Mouse (Mus musculus) E14TG2a.4 (cell line): ENCODE data around the gene Pik3r1.

Experiments used
- H3K27me3 ChIP-seq: 2 replicates; pipeline ENCODE4 v1.6.1; 2014; ENCODE audit warnings: low read length, control low read depth; ENCODE audit not compliant: insufficient read depth
- H3K36me3 ChIP-seq: 2 replicates; pipeline ENCODE4 v1.6.1; 2014; ENCODE audit warnings: low read length, control low read depth; ENCODE audit not compliant: insufficient read depth
- H3K4me1 ChIP-seq: replicated peaks from 2 replicates; pipeline ENCODE4 v1.6.1; 2014; ENCODE audit warnings: low read depth, low read length, control low read depth
- H3K4me3 ChIP-seq: replicated peaks from 2 replicates; pipeline ENCODE4 v1.5.1; 2014; ENCODE audit warnings: mild to moderate bottlenecking, low read length
- H3K9me3 ChIP-seq: 2 replicates; pipeline ENCODE4 v1.6.1; 2014; ENCODE audit warnings: low read length, control low read depth
- CTCF ChIP-seq: conservative IDR thresholded peaks from 2 replicates; pipeline ENCODE4 v1.5.1; 2014; ENCODE audit warnings: low read length
- NANOG ChIP-seq: IDR thresholded peaks from 2 replicates; pipeline ENCODE4 v1.6.1; 2014; ENCODE audit warnings: borderline replicate concordance, low read length, mixed read lengths
- POU5F1 ChIP-seq: IDR thresholded peaks from 2 replicates; pipeline ENCODE4 v1.6.1; 2014; ENCODE audit warnings: low read length, borderline replicate concordance

Pik3r1 gene

GRCm38 (mm10) chr13:101660187-101660586 is 107.8 kb downstream of the Pik3r1 start:
- Histone ChIP-seq H3K9me3 (no peaks in the 10 kb centered on the region), H3K36me3 (no peaks in the 10 kb centered on the region), H3K4me1 (peaks cover 7% of the 10 kb centered on the region; the same call in 1 of the 2 replicates), H3K27me3 (no peaks in the 10 kb centered on the region), H3K4me3 (no peak overlapping the region)
- TF ChIP-seq NANOG (peak; percentile 67; the same call in 1 of the 2 replicates), POU5F1 (no peak)

DNA sequence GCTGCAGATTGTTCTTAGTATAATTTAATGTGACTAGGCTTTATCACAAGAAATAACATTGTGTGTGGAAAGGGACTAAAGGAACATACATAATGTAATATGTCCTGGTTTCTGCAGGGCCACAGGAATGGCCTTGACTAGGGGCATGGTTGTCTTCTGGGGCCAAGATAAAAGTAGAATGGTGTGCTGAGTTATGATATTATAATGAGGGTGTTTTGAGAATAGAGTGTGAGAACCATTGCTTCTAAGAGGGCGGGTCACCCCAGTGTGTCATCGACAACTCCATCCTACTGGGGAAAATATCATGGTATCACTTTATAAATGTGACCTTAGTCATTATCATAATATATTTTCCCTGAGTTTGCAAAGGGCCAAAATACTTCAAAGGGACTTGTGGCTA is 115.9 kb downstream of the Pik3r1 start:
- no peaks in the 10 kb centered on the region for H3K27me3 ChIP-seq
- no peaks in the 10 kb centered on the region for H3K4me1 ChIP-seq
- H3K36me3 ChIP-seq, result no peaks in the 10 kb centered on the region
- TF ChIP-seq POU5F1 (no peak), CTCF (no peak), NANOG (no peak)
- no peaks in the 10 kb centered on the region for H3K9me3 ChIP-seq
- no peak overlapping the region for H3K4me3 ChIP-seq

GRCm38 (mm10) chr13:101641632-101642031 is 126.4 kb downstream of the Pik3r1 start:
- H3K4me1 ChIP-seq, result no peaks in the 10 kb centered on the region

GRCm38 (mm10) chr13:101635837-101636236 is 132.2 kb downstream of the Pik3r1 start:
- 0 out of 2 replicates have a peak, but pooled peaks cover 4% of the 10 kb centered on the region for H3K4me1 ChIP-seq
- no peak overlapping the region for H3K4me3 ChIP-seq
- H3K27me3 ChIP-seq, result no peaks in the 10 kb centered on the region
- TF ChIP-seq CTCF, result no peak
- no peak for TF ChIP-seq POU5F1
- no peak for TF ChIP-seq NANOG
- 0 out of 2 replicates have a peak, but pooled peaks cover 9% of the 10 kb centered on the region for H3K9me3 ChIP-seq
- no peaks in the 10 kb centered on the region for H3K36me3 ChIP-seq

More at GRCm38 (mm10) chr13:101641632-101642031, 126.4 kb downstream of the Pik3r1 start:
- TF ChIP-seq CTCF, result no peak
- Histone ChIP-seq H3K27me3 (no peaks in the 10 kb centered on the region), H3K4me3 (no peak overlapping the region), H3K9me3 (no peaks in the 10 kb centered on the region), H3K36me3 (no peaks in the 10 kb centered on the region)

GRCm38 (mm10) chr13:101634420-101634819 is 133.6 kb downstream of the Pik3r1 start:
- TF ChIP-seq CTCF (no peak), POU5F1 (no peak), NANOG (no peak)
- no peaks in the 10 kb centered on the region for H3K36me3 ChIP-seq
- 0 out of 2 replicates have a peak, but pooled peaks cover 4% of the 10 kb centered on the region for H3K4me1 ChIP-seq
- H3K4me3 ChIP-seq, result no peak overlapping the region
- H3K9me3 ChIP-seq, result 0 out of 2 replicates have a peak, but pooled peaks cover 9% of the 10 kb centered on the region
- no peaks in the 10 kb centered on the region for H3K27me3 ChIP-seq

DNA sequence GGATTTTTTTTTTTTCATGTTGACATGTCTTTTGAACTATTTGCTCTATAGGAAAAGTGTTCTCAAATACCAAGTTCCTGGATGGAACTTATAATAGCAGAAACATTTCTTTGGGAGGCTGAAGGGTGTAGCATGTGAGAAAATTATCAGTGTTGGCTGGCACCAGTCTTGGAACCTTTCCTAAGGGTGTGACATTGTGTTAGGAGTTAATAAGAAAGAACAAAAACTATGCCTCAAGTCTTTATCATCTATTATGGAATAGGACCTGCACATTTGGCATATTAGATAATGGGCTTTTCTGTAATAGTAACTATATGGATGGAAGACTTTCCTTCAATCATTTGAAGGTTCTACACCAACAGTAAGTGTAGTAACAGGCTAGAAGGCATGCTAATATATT is 134.4 kb downstream of the Pik3r1 start:
- 0 out of 2 replicates have a peak, but pooled peaks cover 4% of the 10 kb centered on the region for H3K4me1 ChIP-seq
- H3K27me3 ChIP-seq, result no peaks in the 10 kb centered on the region
- H3K4me3 ChIP-seq, result no peak overlapping the region
- H3K36me3 ChIP-seq, result no peaks in the 10 kb centered on the region
- TF ChIP-seq CTCF (no peak), NANOG (no peak), POU5F1 (no peak)
- 0 out of 2 replicates have a peak, but pooled peaks cover 9% of the 10 kb centered on the region for H3K9me3 ChIP-seq

DNA sequence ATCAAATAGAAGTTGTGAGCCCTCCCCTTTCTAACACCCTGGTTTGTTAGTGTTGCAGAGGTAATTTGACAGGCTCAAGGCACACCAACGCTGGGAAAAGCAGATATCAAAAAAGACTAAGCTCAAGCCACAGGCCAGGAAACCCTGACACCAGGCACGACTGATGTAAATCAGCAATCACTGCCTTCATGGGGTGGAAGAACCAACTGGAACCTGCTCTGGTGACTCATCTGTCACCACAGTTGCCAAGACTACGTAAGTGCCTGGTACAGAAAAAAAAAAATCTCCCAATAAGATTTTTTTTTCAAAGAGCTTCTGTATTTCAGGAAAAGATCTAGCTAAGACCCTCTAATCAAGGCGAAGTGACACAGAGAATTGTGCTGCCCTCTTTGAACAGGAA is 135.2 kb downstream of the Pik3r1 start:
- no peak for TF ChIP-seq CTCF
- no peak for TF ChIP-seq NANOG
- no peak for TF ChIP-seq POU5F1
- H3K36me3 ChIP-seq, result no peaks in the 10 kb centered on the region
- no peaks in the 10 kb centered on the region for H3K27me3 ChIP-seq
- 0 out of 2 replicates have a peak, but pooled peaks cover 9% of the 10 kb centered on the region for H3K9me3 ChIP-seq
- no peak overlapping the region for H3K4me3 ChIP-seq
- H3K4me1 ChIP-seq, result 0 out of 2 replicates have a peak, but pooled peaks cover 4% of the 10 kb centered on the region

DNA sequence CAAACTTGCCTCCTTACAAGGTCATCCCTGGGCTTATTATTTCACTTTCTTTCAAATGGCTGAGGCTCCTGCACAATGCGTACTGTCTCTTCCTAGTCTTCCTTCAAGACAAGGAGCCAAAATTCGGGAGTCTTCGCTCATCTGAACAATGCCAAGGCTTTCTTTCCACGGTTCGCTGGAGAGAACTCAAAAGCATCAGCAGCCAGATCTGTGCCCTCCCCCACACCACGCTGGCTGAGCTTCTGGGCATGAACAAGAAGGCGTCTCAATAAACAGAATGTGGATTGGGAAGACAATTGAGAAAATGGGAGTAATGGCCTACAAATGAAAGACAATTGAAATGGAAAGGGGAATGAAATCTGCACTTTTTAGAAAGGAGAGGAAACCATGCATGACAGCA is 136.5 kb downstream of the Pik3r1 start:
- H3K27me3 ChIP-seq, result no peaks in the 10 kb centered on the region
- 0 out of 2 replicates have a peak, but pooled peaks cover 9% of the 10 kb centered on the region for H3K9me3 ChIP-seq
- H3K36me3 ChIP-seq, result no peaks in the 10 kb centered on the region
- 0 out of 2 replicates have a peak, but pooled peaks cover 4% of the 10 kb centered on the region for H3K4me1 ChIP-seq
- no peak overlapping the region for H3K4me3 ChIP-seq
- TF ChIP-seq NANOG (0 out of 2 replicates have a peak, but pooled peaks have one; percentile 15), CTCF (no peak)
